Mouse (Mus musculus) layer of hippocampus, adult 18-20 months (tissue): ENCODE data around the gene Cyp2d22. TPM values are rescaled to one million over a fixed set of nuclear protein-coding genes. Genes with fewer than 3 reads are reported as not detected.

Experiments used
- DNase-seq, 2 experiments: peaks; one replicate each; pipeline ENCODE4 v3.0.0; 2022; ENCODE audit warnings: low spot score in 2 of 2
- total RNA-seq, 2 experiments: library from RNA; stranded (reverse); gene quantifications; 2 replicates each; pipeline ENCODE4 v1.2.3; 2021

The Cyp2d22 gene
- total RNA-seq, 2 experiments from 2014 or later: 57.5 to 64.1 TPM

- no peak for DNase-seq
Measured at GRCm38 (mm10) chr15:82347852-82348251, 32.2 kb downstream of the Cyp2d22 start.

- no peak for DNase-seq
Measured at GRCm38 (mm10) chr15:82347303-82347676, 32.8 kb downstream of the Cyp2d22 start.

GRCm38 (mm10) chr15:82346580-82347302 lies 33.3 kb downstream of the Cyp2d22 start:
- no peak for DNase-seq

- DNase-seq: peak; percentile 97 to 99
Measured at GRCm38 (mm10) chr15:82345820-82346470, 34.1 kb downstream of the Cyp2d22 start.

GRCm38 (mm10) chr15:82344971-82345370 lies 35.1 kb downstream of the Cyp2d22 start:
- no peak for DNase-seq

GRCm38 (mm10) chr15:82343368-82344287 lies 36.4 kb downstream of the Cyp2d22 start:
- DNase-seq: no peak

- no peak for DNase-seq
Measured at GRCm38 (mm10) chr15:82342543-82342935, 37.5 kb downstream of the Cyp2d22 start.

GRCm38 (mm10) chr15:82341675-82342542 lies 38.2 kb downstream of the Cyp2d22 start:
- DNase-seq: no peak

GRCm38 (mm10) chr15:82341036-82341501 lies 39.0 kb downstream of the Cyp2d22 start:
- no peak for DNase-seq

- no peak for DNase-seq
Measured at GRCm38 (mm10) chr15:82340414-82341035, 39.5 kb downstream of the Cyp2d22 start.

- DNase-seq: no peak
Measured at GRCm38 (mm10) chr15:82339634-82340254, 40.3 kb downstream of the Cyp2d22 start.

- no peak for DNase-seq
Measured at GRCm38 (mm10) chr15:82339150-82339549, 40.9 kb downstream of the Cyp2d22 start.

GRCm38 (mm10) chr15:82338593-82339112 lies 41.4 kb downstream of the Cyp2d22 start, which contains the start of the genes Naga, Pheta2 and Smdt1:
Naga (minus strand) TSS chr15:82338925.
Pheta2 (plus strand) TSS chr15:82338942.
Smdt1 (plus strand) TSS chr15:82338959.
- peak; percentile 91 to 95 for DNase-seq

- no peak for DNase-seq
Measured at GRCm38 (mm10) chr15:82337875-82338274, 42.2 kb downstream of the Cyp2d22 start.

GRCm38 (mm10) chr15:82336629-82337028 lies 43.4 kb downstream of the Cyp2d22 start:
- no peak for DNase-seq

GRCm38 (mm10) chr15:82335194-82335593 lies 44.9 kb downstream of the Cyp2d22 start:
- DNase-seq: no peak

- no peak for DNase-seq
Measured at GRCm38 (mm10) chr15:82325382-82325781, 54.7 kb downstream of the Cyp2d22 start.

GRCm38 (mm10) chr15:82322195-82322594 lies 57.9 kb downstream of the Cyp2d22 start:
- DNase-seq: no peak
